Mouse (Mus musculus) c-Kit-positive CD71-positive TER-119-negative erythroid progenitor cells, embryonic 14.5 days (primary cell): ENCODE measurements around the gene Sdr16c6.

ENCODE experiments used
- DNase-seq: peaks from one replicate; pipeline ENCODE4 v3.0.0-alpha.2; 2013; ENCODE audit warnings: low read depth

Sdr16c6 gene

GRCm38 (mm10) chr4:4077372-4077771 is at the start of gene Sdr16c6:
Gene Sdr16c6 (minus strand): TSS chr4:4077522.
- DNase-seq = no peak

GRCm38 (mm10) chr4:4080180-4080579 is 2.9 kb upstream of the Sdr16c6 start:
- no peak for DNase-seq

- no peak for DNase-seq
Measured at GRCm38 (mm10) chr4:4079132-4079531, 1.8 kb upstream of the Sdr16c6 start.

- no peak for DNase-seq
Measured at GRCm38 (mm10) chr4:4076001-4076400, 1.3 kb downstream of the Sdr16c6 start.
